Mouse (Mus musculus) cerebellum, adult 9-11 months (tissue): Measurements from ENCODE around the gene Fkbp1a.

ENCODE experiments used
- DNase-seq: peaks from one replicate; pipeline ENCODE4 v3.0.0; 2022

Gene Fkbp1a

GRCm38 (mm10) chr2:151542323-151543062, at the start of gene Fkbp1a:
TSS of gene Fkbp1a (plus strand) at chr2:151542483.
- DNase-seq = peak; percentile 98

- DNase-seq = peak; percentile 94
These were observed 48.1 kb upstream of the Fkbp1a start, which contains the start of gene Nsfl1c for GRCm38 (mm10) chr2:151494035-151494803. TSS of gene Nsfl1c (plus strand) at chr2:151494182.

GRCm38 (mm10) chr2:151498358-151498757, 43.9 kb upstream of the Fkbp1a start:
- no peak for DNase-seq

DNA sequence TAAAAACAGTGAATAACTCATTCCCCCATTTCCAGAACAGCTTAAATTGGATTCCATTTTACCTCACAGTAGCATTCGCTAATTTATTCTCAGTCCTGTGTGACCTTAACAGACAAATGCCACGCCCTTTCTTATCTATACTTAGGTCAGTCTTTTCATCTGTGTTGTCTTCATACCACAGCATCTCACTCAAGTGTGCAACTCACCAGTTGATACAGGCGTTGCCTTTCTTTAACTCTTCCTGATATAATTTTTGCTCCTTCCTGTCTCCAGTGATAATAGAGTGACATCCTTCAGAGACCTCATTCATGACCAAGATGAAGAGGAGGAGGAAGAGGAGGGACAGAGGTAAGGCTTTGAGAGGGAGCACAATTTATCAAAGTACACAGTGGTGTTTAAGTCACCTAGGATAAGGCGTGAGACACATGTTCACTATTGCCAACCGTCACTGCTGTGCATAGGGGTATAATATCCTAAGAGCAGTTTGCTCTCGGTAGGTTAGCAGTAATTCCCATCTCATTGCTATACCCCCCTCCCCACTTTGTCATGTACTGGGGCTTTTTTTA, 41.8 kb upstream of the Fkbp1a start:
- no peak for DNase-seq

DNA sequence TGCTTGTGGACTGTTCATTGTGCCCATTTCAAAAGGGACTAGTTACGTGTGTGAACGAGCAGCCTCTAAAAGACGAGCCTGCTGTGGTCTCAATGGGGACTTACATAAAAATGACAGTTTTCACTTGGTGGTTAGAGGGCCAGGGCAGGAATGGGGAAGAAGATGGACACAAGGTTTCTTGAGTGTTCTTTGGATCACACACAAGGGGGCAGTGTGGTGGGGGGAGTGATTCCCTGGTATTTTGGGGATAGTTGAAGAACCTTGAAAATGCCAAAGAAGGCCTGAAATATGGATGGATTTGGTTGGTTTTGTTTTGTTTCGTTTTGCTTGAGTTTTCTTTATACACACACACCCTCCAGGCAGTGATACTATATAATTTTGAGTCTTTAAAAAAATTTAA, 38.1 kb upstream of the Fkbp1a start:
- DNase-seq = no peak

- DNase-seq = no peak
These were observed 30.1 kb upstream of the Fkbp1a start for GRCm38 (mm10) chr2:151512199-151512598.

DNA sequence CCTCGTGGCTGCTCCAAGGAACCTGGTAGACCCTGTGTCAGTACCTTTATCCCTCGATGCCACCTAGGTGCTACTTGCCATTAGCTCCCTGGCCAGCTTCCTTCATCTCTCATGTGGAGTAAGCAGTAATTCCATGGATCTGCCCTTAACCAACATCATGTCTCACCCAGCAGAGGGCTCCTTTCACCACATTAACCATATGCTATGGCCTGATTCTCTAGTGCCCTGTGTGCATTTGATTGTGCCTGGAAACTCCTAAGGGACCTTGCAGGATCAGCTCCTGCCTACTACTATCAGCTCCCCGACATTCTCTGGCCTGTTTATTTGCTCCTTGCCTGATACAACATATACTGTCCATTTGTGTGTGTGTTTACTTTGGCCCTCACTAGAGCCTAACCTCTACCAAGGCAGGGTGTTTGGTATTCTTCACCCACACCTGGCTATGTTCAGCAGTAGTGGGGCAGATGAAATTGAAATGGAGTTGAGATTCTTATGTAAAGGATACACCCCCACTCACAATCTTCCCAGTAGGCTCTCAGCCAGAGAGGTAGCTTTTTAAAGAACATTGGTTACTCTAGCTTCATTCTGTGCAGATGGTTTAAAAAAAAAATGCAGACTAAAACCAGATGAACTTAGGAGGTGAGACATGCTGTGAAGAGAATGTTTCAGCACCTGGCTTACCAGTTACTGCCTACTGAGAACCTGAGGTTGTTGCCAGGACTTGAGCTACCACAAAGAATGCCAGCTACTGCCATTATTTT, 28.6 kb upstream of the Fkbp1a start:
- DNase-seq = no peak

GRCm38 (mm10) chr2:151519000-151519399, 23.3 kb upstream of the Fkbp1a start:
- no peak for DNase-seq

DNA sequence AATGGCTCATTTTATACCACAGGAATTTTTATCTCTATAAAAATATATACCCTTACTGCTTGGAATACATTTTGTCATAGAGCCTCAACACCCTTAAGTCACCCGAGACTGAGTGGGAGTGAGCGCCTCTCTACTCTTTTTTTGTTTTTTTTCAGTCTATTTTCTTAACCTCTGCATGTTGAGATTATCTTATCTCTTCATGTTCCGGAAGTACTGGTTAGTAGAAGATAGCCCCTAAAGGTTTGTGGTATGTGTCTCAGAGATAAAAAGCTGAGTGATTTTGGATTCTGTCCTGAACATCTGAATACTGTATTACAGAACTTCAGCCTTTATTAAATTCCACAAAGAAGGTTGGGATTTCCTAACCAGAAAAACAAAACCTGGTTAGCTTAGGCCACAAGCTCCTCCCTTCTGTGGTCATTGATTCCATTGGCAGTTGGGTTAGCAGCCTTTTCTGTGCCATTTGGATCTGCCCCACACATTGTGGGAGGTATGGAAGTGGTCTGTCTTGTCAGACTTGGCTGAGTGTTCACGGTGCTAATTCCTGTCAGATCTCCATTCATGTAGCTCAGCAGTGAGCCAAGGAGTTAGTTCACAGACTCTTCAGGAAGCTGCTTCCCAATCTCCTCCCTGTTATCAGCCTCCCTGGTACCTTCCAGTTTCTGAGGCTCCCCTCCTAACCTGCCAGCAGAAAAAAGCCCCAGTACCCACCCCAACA, 17.8 kb upstream of the Fkbp1a start:
- no peak for DNase-seq

- DNase-seq = no peak
These were observed 16.8 kb upstream of the Fkbp1a start for GRCm38 (mm10) chr2:151525520-151525919.

DNA sequence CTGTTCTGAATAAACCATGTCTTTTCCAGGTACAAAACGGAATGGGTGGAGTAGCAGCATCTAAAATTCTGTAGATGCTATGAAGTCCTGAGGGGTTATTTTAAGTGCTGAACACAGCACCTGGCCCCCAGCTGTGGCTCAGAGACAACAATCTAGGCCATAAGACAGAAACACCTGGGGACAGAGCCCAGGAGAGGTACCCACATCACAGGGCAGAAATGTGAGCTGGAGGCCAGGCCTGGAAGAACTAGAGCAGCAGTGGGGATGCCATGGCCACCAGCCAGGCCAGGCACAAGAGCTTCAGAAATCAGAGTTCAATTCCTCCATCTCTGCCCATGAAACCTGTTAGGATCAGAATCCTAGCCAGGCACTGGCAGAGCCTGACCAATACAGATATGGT, 14.2 kb upstream of the Fkbp1a start:
- DNase-seq = no peak

GRCm38 (mm10) chr2:151529169-151529568, 13.1 kb upstream of the Fkbp1a start:
- DNase-seq = no peak

- no peak for DNase-seq
These were observed 11.7 kb upstream of the Fkbp1a start for GRCm38 (mm10) chr2:151530378-151531230.

DNA sequence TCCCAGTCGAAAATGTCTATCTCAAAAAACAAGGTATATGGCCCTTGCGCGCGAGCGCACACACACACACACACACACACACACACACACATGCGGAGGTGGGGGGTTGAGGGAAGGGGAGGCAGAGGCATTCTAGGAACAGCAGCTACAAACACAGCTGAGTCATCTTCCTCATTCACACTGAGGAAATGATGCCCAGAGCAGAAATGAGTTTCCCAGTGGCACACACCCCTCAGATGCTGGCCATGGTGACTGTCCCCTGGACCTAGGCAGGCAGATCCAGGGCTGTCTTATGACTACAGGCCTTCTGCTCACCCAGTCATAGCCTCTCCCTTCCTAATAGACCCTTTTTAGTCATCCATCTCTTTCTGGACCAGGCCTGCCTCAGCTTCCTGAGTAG, 8.7 kb upstream of the Fkbp1a start:
- DNase-seq = no peak

DNA sequence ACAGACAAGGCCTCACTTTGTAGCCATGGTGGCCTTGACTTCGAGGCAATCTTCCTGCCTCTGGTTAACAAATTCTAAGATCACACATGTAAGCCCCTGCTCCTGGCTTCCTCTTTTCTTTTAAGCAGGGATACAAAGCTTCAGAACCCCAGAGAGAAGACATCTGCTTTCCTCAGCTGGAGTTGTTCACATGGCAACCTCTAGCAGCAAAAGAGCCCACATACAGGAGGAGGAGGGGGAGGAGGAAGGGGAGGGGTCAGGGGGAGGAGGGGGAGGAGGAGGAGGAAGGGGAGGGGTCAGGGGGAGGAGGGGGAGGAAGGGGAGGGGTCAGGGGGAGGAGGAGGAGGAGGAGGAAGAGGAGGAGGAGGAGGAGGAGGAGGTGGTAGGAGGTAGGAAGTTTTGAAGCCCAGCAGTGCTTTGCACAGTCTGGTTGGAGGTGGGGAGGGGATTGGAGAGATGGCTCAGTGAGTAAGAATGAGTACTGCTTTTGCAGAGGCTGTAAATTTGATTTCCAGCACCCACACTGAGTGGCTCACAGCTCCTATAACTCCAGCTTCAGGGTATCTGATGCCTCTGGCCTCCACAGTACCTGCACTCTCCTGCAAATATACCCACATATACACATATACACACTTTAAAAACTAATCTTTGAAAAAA, 6.2 kb upstream of the Fkbp1a start:
- DNase-seq = no peak

DNA sequence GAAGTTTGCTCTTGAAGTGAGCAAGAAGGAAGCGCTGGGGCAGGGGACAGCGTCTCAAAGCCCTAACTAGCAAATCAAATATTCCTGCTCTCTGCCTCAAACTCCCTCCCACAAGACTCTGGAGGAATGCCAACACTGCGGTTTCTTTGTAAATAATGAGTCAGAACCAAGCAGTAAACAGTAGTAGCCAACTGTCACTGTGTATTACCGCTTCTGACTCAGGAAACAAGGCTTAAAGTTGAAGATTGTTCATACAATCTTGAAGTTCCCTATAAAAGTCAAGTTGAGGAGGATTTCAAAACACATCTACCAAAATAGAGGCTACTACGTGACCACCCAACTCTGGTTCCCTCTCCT, 5.7 kb upstream of the Fkbp1a start:
- DNase-seq = no peak

GRCm38 (mm10) chr2:151538646-151539045, 3.6 kb upstream of the Fkbp1a start:
- no peak for DNase-seq

- DNase-seq = peak; percentile 54
These were observed 996 bp downstream of the Fkbp1a start for GRCm38 (mm10) chr2:151543063-151543895.

- no peak for DNase-seq
These were observed 2.4 kb downstream of the Fkbp1a start for GRCm38 (mm10) chr2:151544673-151545072.

DNA sequence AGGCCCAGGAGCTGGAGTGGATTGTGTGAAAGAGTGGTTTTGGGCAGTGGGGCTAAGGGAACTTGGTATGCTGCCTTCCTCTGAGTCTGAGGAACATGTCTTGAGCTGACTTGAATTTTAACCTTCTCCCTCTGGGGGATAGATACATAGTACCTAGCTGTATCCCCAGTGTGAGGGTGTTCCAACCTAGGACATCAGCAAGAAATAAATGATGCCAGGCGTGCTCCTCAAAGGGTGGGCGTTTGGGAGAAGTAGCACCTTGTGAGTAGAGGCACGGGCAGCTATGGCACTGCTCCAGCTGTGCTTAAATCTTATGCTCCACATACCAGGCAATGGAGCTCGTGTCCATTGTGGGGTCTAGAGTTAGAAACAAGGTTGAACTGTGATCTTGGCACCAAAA, 4.3 kb downstream of the Fkbp1a start:
- no peak for DNase-seq
